Mouse (Mus musculus): ENCODE results near the gene Grb10.

DNA sequence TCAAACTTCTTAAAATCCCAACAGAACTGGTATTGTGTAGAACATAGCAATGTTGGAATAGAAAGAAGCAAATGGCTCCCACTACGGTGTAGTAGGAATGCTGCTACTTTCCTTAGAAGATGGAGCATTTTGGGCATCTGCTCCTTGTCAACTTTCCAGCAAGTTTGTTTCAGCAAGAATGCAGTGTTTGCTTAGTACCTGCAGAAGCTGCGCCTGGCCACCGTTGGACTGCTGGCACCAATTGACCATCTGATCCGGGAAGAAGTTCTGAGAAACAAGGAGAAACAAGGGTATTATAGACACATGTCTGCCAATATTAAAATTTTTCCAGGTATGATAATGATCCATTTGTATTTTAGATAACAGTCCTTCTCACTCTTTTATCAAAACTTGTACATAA, 92.7 kb downstream of the Grb10 start:
- TF ChIP-seq CTCF (IDR thresholded peaks at IDR 0.05; ENCODE audit: borderline replicate concordance, insufficient read depth, low read length) (no peak), POLR2A (IDR thresholded peaks at IDR 0.05; ENCODE audit: low read depth, low read length) (no peak)
